Mouse (Mus musculus): ENCODE results near the gene Arhgap27.
"Not testable (repeated sequence)": the region's sequence is repeated elsewhere in the genome, so short reads cannot be mapped to it uniquely, and the experiment has no call there.

Arhgap27 gene

GRCm38 (mm10) chr11:103332890-103333651 lies 30.4 kb downstream of the Arhgap27 start:
- no peak for DNase-seq (ENCODE audit: low spot score)

- peak; percentile 78 for DNase-seq (ENCODE audit: low spot score)
Measured at GRCm38 (mm10) chr11:103332186-103332889, 31.2 kb downstream of the Arhgap27 start.

GRCm38 (mm10) chr11:103331502-103332185 lies 31.8 kb downstream of the Arhgap27 start:
- DNase-seq (ENCODE audit: low spot score), result no peak

- no peak for DNase-seq (ENCODE audit: low spot score)
Measured at GRCm38 (mm10) chr11:103330651-103331319, 32.7 kb downstream of the Arhgap27 start.

GRCm38 (mm10) chr11:103326950-103327349 lies 36.5 kb downstream of the Arhgap27 start:
- peak; percentile 70 for DNase-seq (ENCODE audit: low spot score)

- peak; percentile 78 for DNase-seq (ENCODE audit: low spot score)
Measured at GRCm38 (mm10) chr11:103325172-103325571, 38.3 kb downstream of the Arhgap27 start.

- no peak for DNase-seq (ENCODE audit: low spot score)
Measured at GRCm38 (mm10) chr11:103324723-103325122, 38.8 kb downstream of the Arhgap27 start.

GRCm38 (mm10) chr11:103322832-103323231 lies 40.7 kb downstream of the Arhgap27 start:
- DNase-seq (ENCODE audit: low spot score), result not testable (repeated sequence)

- peak; percentile 30 for DNase-seq (ENCODE audit: low spot score)
Measured at GRCm38 (mm10) chr11:103320646-103321045, 42.8 kb downstream of the Arhgap27 start.

- no peak for DNase-seq (ENCODE audit: low spot score)
Measured at GRCm38 (mm10) chr11:103320196-103320595, 43.3 kb downstream of the Arhgap27 start.

GRCm38 (mm10) chr11:103318042-103318441 lies 45.5 kb downstream of the Arhgap27 start:
- no peak for DNase-seq (ENCODE audit: low spot score)

GRCm38 (mm10) chr11:103315379-103315778 lies 48.1 kb downstream of the Arhgap27 start:
- DNase-seq (ENCODE audit: low spot score), result no peak

- DNase-seq (ENCODE audit: low spot score), result no peak
Measured at GRCm38 (mm10) chr11:103314736-103315374, 48.6 kb downstream of the Arhgap27 start.

GRCm38 (mm10) chr11:103313542-103313941 lies 50.0 kb downstream of the Arhgap27 start:
- no peak for DNase-seq (ENCODE audit: low spot score)

GRCm38 (mm10) chr11:103312655-103313255 lies 50.7 kb downstream of the Arhgap27 start:
- DNase-seq (ENCODE audit: low spot score), result no peak

GRCm38 (mm10) chr11:103311960-103312611 lies 51.4 kb downstream of the Arhgap27 start:
- DNase-seq (ENCODE audit: low spot score), result no peak

GRCm38 (mm10) chr11:103309956-103310574 lies 53.4 kb downstream of the Arhgap27 start:
- no peak for DNase-seq (ENCODE audit: low spot score)

- no peak for DNase-seq (ENCODE audit: low spot score)
Measured at GRCm38 (mm10) chr11:103307910-103308309, 55.6 kb downstream of the Arhgap27 start.

- no peak for DNase-seq (ENCODE audit: low spot score)
Measured at GRCm38 (mm10) chr11:103304525-103304924, 59.0 kb downstream of the Arhgap27 start.

- peak; percentile 32 for DNase-seq (ENCODE audit: low spot score)
Measured at GRCm38 (mm10) chr11:103294772-103295171, 68.7 kb downstream of the Arhgap27 start.
